Mouse (Mus musculus) liver, adult (tissue): ENCODE results near the gene Galnt9.

ENCODE experiments used
- GATA4 ChIP-seq: IDR thresholded peaks from 2 replicates; pipeline ENCODE4 v1.6.1; 2014; ENCODE audit warnings: mild to moderate bottlenecking, low read length; ENCODE audit not compliant: insufficient replicate concordance

Gene Galnt9

DNA sequence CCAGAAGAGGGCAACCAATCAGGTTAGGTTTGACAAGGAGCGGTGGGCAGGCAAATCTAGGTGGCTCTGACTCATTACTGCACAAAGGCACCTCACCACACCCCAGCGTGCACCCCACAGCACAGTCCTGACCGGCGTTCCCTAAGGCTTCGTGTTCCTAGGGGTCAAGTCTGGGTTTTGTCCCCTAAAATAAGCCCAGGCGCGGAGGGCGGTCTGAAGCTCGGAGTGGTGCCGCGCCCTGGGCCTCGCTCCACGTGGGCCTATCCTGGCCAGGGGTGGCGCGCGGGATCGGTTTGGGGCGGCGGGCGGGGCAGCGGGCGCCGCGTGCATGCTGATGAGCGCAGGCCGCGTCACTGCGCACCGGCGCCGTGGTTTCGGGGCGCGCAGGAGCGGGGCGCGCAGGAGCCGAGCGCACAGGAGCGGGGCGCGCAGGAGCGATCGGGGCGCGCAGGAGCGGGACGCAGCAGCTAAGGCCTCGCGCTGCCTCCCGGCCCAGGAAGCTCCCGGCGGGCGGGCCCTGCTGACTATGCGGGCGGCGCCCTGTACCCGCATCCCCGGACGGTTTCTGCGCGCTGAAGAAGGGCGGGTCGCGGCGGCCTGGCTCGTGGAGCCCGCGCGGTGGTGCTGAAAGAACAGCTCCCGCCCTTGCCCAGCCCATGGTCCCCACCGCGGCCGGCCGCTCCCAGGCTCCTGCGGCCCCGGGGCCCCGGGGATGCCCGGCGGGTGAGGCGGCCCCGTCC is at the start of gene Galnt9:
TSS of gene Galnt9 (plus strand) at position 405 of the 740 bp plus-strand sequence.
- TF ChIP-seq GATA4, result no peak

DNA sequence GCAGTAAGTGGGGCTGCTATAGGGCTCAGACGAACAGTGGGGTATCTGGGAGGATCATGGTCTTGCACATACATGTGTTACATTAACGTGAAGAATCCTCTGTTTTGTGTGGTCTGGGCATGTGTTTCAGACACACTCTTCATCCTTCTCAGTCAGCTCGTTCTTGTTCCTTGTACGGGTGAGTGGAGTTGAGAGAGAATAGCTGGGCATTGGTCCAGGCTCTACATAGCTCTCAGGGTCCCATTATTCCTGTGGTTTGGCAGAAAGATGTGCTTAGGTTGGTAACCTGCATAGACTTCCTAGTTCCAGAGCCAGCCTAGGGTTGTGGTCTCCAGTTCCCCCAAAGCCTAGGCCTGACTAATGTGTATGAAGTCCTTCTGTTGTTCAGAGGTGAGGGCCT is 49.8 kb upstream of the Galnt9 start:
- TF ChIP-seq GATA4, result no peak

DNA sequence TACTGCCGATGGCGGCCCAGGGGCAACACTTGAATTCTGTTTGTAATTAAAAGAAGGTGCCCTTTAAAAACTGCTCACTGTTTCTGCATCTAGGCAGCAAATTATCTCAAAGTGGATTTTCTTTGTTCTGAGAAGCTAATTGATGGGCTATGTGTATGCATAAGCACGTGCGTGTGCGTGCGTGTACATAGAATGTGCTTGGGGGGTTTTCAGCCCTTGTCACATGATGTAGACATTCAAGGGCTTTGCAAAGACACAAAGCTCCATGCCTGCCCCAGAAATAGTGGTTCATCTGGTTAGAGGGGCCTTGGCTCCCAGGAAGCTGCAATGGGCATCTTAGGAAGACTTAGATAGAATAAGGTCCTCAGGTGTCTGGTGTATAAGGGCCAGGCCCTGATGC is 49.1 kb upstream of the Galnt9 start:
- TF ChIP-seq GATA4, result no peak

DNA sequence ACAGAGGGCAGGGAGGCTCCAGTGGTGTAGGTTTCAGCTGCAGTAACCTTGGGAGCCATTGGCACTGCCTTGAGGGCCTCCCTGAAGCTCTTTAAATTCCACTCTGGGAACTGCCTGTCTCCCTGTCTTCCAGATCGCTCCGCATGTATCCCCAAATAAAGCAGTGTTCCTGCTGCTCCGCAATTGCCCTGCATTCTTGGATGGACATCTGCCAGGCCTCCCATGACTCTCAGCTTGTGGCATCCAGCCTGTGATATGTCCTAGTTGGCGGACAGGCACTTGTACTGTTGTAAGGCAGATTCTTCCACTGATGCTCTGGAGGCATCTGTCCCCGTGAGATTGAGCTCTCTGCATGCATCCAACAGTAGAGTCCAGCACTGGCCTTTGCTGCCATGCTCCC is 46.6 kb upstream of the Galnt9 start:
- TF ChIP-seq GATA4, result no peak

DNA sequence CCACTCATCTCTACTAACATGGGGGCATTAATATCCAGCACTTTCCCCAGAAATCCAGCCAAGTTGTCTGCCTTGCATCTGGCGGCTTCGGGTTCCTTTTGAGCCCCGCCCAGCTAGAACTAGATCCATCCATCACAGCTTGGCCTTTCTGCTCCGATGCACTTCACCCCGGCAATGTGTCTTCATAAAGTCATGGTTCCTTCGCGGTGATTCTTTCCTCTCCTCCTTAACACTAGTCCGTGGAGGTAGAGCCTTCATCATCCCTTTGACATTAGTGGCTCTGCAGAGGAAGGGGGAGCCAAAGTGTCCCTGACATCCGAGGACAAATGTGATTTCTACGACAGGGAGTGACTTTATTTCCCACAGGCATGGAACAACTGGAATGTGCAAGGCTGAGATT is 46.1 kb upstream of the Galnt9 start:
- TF ChIP-seq GATA4, result no peak

DNA sequence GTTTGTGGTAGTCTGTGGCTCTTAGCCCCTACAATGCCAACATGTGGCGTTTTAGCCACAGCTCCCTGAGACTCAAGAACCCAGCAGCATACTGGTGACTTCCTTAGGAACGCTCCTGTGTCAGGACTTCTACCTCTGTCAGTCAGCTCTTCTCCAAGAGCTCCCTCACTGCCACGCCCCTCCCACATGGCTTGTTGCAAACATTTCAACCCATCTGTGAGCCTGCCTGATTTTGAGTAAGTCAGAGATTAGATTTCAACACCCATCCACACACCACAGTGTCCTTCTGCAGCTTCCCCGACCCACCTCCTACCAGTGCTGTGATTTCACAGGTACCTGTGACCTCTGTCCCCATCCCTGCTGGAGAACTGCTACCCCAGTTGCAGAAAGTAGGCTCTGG is 43.9 kb upstream of the Galnt9 start:
- TF ChIP-seq GATA4, result no peak

DNA sequence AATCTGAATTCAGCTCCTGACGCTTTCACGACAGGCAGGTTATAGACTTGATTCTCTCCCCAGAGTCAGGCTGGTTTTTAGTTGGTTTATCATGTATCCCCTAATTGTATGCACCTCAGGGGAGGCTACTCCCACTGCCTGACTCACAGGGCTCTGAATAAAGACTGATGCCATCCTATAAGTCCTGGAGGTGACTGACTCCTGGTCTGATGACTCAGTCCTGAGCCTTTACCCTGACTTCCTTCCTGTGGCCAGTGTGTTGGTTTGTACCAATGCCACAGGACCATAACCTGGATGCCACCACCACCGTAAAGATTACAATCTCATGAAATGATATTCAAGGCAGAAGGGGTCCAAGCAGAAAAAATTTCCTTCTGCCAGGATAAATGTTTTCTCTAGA is 40.8 kb upstream of the Galnt9 start:
- no peak for TF ChIP-seq GATA4

DNA sequence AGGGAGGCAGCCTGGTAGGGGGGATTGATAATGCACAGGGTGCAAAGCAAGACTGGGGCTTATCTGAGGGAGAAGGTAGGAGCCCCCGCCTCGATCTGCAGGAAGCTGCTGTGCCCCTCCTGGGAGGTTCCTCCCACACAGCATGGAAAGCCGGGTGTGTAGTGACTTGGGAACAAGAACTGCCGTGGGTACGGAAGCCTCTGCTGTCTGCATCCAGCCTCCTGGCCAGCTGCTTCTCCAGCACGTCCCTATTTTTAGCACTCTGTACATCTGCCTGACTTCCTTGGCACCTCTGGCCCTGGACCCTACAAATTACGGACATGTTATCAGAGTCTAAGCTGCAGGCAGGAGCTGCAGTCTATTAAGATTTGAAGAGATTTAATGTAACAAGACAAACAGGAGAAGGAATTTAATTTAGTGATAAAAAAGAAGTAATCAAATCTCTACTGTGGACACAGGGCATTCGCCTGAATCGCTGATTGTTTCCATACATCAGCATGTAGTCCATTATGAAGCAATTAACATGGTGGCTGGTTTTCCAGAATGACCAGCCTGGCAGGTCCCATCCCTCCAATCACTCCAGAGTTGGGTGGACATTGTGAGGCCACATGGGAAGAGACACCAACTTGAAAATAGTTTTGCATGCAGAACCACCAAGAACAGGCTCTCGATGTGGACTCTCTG is 38.4 kb upstream of the Galnt9 start:
- no peak for TF ChIP-seq GATA4

DNA sequence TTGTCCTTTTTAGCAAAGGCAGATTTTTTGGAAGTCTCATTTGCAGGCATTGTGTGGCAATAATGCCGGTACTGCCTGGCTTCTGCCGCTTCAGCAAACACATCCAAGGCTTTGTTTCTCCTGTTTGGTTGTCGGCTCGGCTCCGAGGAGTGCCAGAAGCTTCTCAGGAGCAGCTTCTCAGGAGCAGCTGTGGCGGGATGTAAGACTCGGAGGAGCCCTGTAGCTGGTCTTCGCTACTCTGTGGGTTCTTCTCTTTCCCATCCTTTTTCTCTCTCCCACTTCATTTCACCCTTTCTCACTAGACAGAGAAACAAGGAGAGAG is 37.9 kb upstream of the Galnt9 start:
- no peak for TF ChIP-seq GATA4

DNA sequence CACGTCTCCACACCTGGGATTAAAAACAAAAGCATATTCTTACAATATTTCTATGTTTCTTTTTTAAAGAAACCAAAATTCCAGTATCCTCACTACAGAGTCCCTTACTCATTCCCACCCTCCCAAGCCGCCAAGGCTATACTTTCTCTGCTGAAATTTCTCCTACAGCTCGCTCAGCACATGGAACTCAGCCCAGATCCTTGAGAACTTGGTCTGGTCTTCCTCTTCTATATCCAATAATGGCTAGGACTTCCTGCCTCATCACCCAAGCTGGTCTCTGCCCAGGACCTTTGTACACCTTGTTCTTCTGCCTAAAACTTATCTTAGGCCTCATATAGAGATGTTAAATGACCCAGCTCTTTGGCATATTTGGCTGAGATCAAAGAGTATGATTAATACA is 37.3 kb upstream of the Galnt9 start:
- no peak for TF ChIP-seq GATA4

DNA sequence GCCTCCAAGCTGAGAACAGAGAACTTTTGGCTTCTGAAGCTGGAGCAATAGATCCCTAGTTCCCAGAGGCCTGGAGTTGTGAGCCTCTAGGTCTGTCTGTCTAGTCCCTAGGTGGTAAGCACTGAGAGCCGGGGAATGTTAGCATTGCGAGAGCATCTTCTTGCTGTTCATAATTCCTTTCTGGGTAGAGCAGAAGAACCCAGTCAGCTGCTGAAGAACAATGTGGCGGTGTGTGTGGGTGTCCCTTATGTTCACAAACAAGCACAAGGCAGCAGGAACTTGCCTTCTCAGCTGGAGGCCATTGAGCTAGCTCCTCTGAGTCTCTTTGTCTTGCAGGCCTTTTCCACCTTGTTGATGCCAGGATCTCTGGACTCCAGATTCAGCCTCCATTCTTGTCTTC is 36.2 kb upstream of the Galnt9 start:
- no peak for TF ChIP-seq GATA4

DNA sequence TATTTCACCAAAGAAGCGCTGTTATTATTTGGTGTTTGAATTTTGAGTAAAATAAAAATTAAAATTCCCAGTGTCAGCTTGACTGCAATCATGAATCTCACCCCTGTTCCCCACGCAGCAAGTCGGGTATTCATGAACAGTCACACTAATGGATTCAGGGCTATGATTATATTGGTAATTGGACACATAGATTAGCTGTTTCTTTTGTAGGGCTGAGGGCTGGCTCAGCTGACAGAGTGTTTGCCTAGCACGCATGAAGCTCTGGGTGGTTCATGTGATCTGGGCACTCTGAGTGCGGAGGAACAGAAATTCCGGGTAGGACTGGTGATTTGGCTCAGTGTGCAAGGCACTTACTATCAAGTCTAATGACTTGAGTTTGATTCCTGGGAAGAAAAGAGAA is 33.8 kb upstream of the Galnt9 start:
- no peak for TF ChIP-seq GATA4

DNA sequence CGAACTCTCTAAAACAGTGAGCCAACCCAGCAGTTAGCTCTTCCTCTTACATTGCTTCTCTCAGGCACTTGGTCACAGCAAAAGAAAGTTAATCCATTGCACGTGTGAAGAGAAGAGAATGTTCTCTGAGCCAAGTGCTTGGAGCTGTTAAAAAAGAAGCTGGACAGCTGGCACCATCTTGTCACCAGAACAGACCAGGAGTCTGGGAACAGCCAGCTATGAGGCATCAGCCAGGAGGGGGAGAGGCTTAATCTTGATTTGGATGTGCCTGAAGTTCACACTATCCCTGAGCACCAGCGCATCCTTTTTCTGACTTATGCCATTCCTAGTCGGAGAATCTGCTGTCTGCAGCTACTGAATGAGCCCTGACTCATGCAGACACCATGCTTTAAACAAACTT is 30.4 kb upstream of the Galnt9 start:
- no peak for TF ChIP-seq GATA4

DNA sequence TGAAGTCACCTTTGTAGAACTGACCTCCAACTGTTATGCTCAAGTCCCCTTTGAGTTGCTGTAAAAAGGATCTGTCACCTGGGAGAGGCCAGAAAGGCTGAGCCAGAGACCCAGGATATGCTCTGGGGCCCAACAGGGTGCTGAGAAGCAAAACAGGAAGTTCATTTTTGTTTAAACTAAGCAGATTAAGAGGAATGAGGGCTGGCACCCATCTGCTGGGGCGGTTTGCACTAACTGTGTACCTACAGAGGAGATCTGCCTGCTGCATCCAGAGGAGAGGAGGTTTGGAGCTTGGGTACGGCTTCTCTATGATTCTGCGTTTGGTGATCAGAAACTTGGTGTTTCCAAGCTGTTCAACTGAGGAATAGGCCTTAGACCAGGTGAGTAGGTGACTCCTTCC is 29.5 kb upstream of the Galnt9 start:
- TF ChIP-seq GATA4, result no peak

DNA sequence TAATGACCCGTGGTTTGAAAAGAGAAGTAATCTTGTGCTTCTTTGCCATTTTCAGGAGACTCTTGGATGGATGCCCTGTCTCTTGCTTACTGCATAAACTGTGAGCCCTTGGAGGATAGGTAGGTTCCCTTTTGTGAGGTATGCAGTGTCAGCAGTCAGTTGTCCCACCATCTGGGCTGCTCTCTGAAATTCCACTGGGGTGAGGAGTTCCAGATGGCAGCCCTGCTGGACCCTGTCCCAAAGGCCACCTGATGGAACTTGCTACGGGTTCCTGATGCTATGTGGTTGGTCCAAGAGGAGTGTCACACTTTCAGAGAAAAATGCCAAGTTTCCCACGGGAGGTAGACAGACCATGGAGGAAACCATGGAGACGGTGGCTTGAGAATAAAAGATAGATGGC is 27.8 kb upstream of the Galnt9 start:
- TF ChIP-seq GATA4, result no peak

DNA sequence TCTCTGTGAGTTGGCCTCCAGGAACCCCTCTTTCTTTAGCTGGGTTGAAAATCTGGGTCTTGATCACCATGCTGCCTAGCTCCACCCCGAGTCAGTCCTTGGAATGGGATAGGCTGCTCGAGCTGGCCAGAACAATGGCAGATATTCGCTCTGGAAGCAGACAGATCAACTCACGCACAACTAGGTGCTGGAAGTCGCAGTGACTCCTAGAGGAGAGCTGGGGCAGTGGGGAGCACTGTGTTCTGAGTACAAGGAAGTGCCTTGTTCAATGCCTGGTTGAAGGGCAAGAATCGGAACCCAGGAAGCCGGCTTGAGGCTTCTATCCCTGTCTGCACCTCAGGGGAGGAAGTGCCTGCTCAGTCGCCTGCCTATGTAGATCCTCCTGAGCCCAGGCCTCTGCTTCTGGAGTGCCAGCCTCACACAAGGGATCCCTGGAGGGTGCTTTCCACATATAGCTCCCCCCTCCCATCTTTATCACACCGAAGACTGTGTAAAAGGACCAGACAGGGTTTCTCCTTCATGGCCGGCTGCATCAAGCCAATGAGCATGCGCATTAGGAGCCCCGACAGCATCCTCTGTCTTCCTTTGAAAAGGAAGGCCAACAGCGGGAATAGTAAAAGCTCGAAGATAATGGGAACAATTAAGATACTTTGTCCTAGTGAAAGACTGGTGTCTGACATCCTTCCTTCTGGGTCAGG is 25.9 kb upstream of the Galnt9 start:
- TF ChIP-seq GATA4, result no peak
